Mouse (Mus musculus) forebrain, embryonic 16.5 days (tissue): Measurements from ENCODE around the gene Gm17662. TPM values are rescaled to one million over a fixed set of nuclear protein-coding genes. Genes with fewer than 3 reads are reported as not detected.

Source experiments
- ATAC-seq: fragments of 200-750 bp; cut with Nextera tagmentation; 2 replicates; pipeline ENCODE4 v1.8.0; 2017; ENCODE audit warnings: mild to moderate bottlenecking, moderate library complexity
- H3K27ac ChIP-seq: fragments of 300-500 bp; sonication (generic); 2 replicates; pipeline ENCODE4 v1.5.1; 2014; ENCODE audit warnings: low read length, control low read depth
- H3K27me3 ChIP-seq: fragments of 300-500 bp; sonication (generic); replicated peaks from 2 replicates; pipeline ENCODE4 v1.6.1; 2014; ENCODE audit warnings: low read length; ENCODE audit not compliant: control insufficient read depth, insufficient read depth
- H3K36me3 ChIP-seq: fragments of 300-500 bp; sonication (generic); 2 replicates; pipeline ENCODE4 v1.6.1; 2014; ENCODE audit not compliant: control insufficient read depth, insufficient read depth
- H3K4me1 ChIP-seq: fragments of 300-500 bp; sonication (generic); replicated peaks from 2 replicates; pipeline ENCODE4 v1.6.1; 2014; ENCODE audit warnings: low read length; ENCODE audit not compliant: control insufficient read depth, insufficient read depth
- H3K4me2 ChIP-seq: fragments of 300-500 bp; sonication (generic); 2 replicates; pipeline ENCODE4 v1.6.1; 2014; ENCODE audit warnings: mild to moderate bottlenecking, low read length, control low read depth
- H3K4me3 ChIP-seq: fragments of 300-500 bp; sonication (generic); replicated peaks from 2 replicates; pipeline ENCODE4 v1.5.1; 2014; ENCODE audit warnings: mild to moderate bottlenecking, low read length, control low read depth
- H3K9ac ChIP-seq: fragments of 300-500 bp; sonication (generic); replicated peaks from 2 replicates; pipeline ENCODE4 v1.6.1; 2014; ENCODE audit warnings: low read depth, low read length, control low read depth
- H3K9me3 ChIP-seq: fragments of 300-500 bp; sonication (generic); 2 replicates; pipeline ENCODE4 v1.6.1; 2016; ENCODE audit warnings: low read length; ENCODE audit not compliant: control insufficient read depth
- WGBS: fragments of 180-500 bp; shearing (Covaris S2); extraction: QIAGEN DNeasy Blood & Tissue Kit; methylation state at CpG from one replicate; pipeline ENCODE4 v1.1.7; 2014; 5-methylcytosine and 5-hydroxymethylcytosine counted together
- polyA plus RNA-seq: library from polyadenylated mRNA; unstranded; fragments of >200 nt; fragmentation: Nextera tagmentation; extraction: Ambion mirVana; gene quantifications from 2 replicates; pipeline ENCODE4 v1.2.1, GENCODE M21; 2015

Gene Gm17662
- polyA plus RNA-seq, 1 experiment from 2014 or later: not detected

- no peak for ATAC-seq
- H3K27me3 ChIP-seq: no peaks in the 10 kb centered on the region
- H3K4me3 ChIP-seq: no peak overlapping the region
- no peak overlapping the region for H3K4me2 ChIP-seq
- no peak overlapping the region for H3K27ac ChIP-seq
- H3K9me3 ChIP-seq: no peaks in the 10 kb centered on the region
- no peaks in the 10 kb centered on the region for H3K36me3 ChIP-seq
- 86% methylated on average over 5 of the region's 5 CpGs for WGBS
- H3K9ac ChIP-seq: no peak overlapping the region
- no peaks in the 10 kb centered on the region; the same call in 1 of the 2 replicates for H3K4me1 ChIP-seq
These were observed 13.1 kb downstream of the Gm17662 start for GRCm38 (mm10) chr4:104870196-104870595.

- H3K4me1 ChIP-seq: no peaks in the 10 kb centered on the region; the same call in 1 of the 2 replicates
- 67% methylated on average over 4 of the region's 4 CpGs for WGBS
- H3K4me3 ChIP-seq: no peak overlapping the region
- no peak overlapping the region for H3K4me2 ChIP-seq
- H3K36me3 ChIP-seq: no peaks in the 10 kb centered on the region
- H3K9me3 ChIP-seq: no peaks in the 10 kb centered on the region
- no peaks in the 10 kb centered on the region for H3K27me3 ChIP-seq
- no peak overlapping the region for H3K9ac ChIP-seq
- H3K27ac ChIP-seq: no peak overlapping the region
- ATAC-seq: no peak
These were observed 18.7 kb downstream of the Gm17662 start for GRCm38 (mm10) chr4:104875832-104876231.

- no peak within 1 kb of the TSS for H3K4me3 ChIP-seq
- H3K4me1 ChIP-seq: no peaks in the 10 kb centered on the region; the same call in 1 of the 2 replicates
- WGBS: 90% methylated on average over 3 of the region's 3 CpGs
These were observed 19.2 kb downstream of the Gm17662 start, which contains the start of gene C8a for GRCm38 (mm10) chr4:104876323-104876722. Gene C8a, minus strand, starts transcription at chr4:104876398.

DNA sequence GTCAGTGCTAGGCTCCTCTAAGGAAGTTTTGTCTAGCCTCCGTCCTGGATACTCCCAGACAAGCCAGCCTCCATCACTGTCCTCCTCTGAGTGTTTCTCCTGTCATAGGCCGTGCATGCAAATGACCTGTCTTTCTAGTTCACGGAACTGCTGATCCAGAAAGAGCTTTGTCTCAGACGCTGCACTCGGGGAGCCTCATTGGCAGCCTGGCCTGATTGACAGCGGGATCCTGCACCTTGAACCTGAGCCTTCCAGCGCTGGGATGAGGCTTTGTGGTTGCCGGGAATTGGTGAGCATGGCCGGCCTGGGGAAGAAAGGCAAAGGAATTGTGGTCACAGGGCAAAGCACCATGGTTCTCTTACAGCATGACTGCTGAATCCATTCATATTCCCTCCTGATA lies 30.4 kb downstream of the Gm17662 start:
- no peaks in the 10 kb centered on the region for H3K36me3 ChIP-seq
- 40% methylated on average over 9 of the region's 9 CpGs for WGBS
- ATAC-seq: no peak

More at GRCm38 (mm10) chr4:104876323-104876722, 19.2 kb downstream of the Gm17662 start, which contains the start of gene C8a:
- ATAC-seq: no peak
- Histone ChIP-seq H3K27me3 (no peaks in the 10 kb centered on the region), H3K27ac (no peak within 1 kb of the TSS), H3K9me3 (no peaks in the 10 kb centered on the region), H3K9ac (no peak within 1 kb of the TSS), H3K36me3 (no peaks in the 10 kb centered on the region), H3K4me2 (no peak within 1 kb of the TSS)

GRCm38 (mm10) chr4:104888499-104889262 lies 31.6 kb downstream of the Gm17662 start:
- H3K4me3 ChIP-seq: no peak overlapping the region
- ATAC-seq: no peak
- no peak overlapping the region for H3K9ac ChIP-seq
- no peak overlapping the region for H3K4me2 ChIP-seq
- H3K36me3 ChIP-seq: no peaks in the 10 kb centered on the region
- WGBS: 70% methylated on average over 9 of the region's 9 CpGs
- H3K9me3 ChIP-seq: no peaks in the 10 kb centered on the region
- peaks cover 6% of the 10 kb centered on the region for H3K4me1 ChIP-seq
- H3K27me3 ChIP-seq: no peaks in the 10 kb centered on the region
- no peak overlapping the region for H3K27ac ChIP-seq

More for the DNA sequence above, 30.4 kb downstream of the Gm17662 start:
- Histone ChIP-seq H3K4me3 (no peak overlapping the region), H3K9ac (no peak overlapping the region), H3K9me3 (no peaks in the 10 kb centered on the region), H3K4me2 (no peak overlapping the region), H3K27me3 (no peaks in the 10 kb centered on the region), H3K4me1 (peaks cover 3% of the 10 kb centered on the region), H3K27ac (no peak overlapping the region)

- 81% methylated on average over 7 of the region's 7 CpGs for WGBS
- ATAC-seq: no peak
- peaks cover 6% of the 10 kb centered on the region for H3K4me1 ChIP-seq
These were observed 34.6 kb downstream of the Gm17662 start for GRCm38 (mm10) chr4:104891708-104892107.

GRCm38 (mm10) chr4:104893588-104893987 lies 36.5 kb downstream of the Gm17662 start:
- Histone ChIP-seq H3K27me3 (no peaks in the 10 kb centered on the region), H3K27ac (peak overlapping the region; percentile 83), H3K4me3 (no peak overlapping the region), H3K4me1 (peaks cover 6% of the 10 kb centered on the region), H3K9me3 (no peaks in the 10 kb centered on the region), H3K4me2 (no peak overlapping the region), H3K9ac (0 out of 2 replicates have a peak overlapping the region, but pooled peaks have one; percentile 22), H3K36me3 (no peaks in the 10 kb centered on the region)
- ATAC-seq: 0 out of 2 replicates have a peak, but pooled peaks have one; percentile 26
- WGBS: 64% methylated on average over 5 of the region's 5 CpGs

More at GRCm38 (mm10) chr4:104891708-104892107, 34.6 kb downstream of the Gm17662 start:
- Histone ChIP-seq H3K4me2 (no peak overlapping the region), H3K27ac (no peak overlapping the region), H3K9ac (no peak overlapping the region), H3K4me3 (no peak overlapping the region), H3K36me3 (no peaks in the 10 kb centered on the region), H3K9me3 (no peaks in the 10 kb centered on the region), H3K27me3 (no peaks in the 10 kb centered on the region)

DNA sequence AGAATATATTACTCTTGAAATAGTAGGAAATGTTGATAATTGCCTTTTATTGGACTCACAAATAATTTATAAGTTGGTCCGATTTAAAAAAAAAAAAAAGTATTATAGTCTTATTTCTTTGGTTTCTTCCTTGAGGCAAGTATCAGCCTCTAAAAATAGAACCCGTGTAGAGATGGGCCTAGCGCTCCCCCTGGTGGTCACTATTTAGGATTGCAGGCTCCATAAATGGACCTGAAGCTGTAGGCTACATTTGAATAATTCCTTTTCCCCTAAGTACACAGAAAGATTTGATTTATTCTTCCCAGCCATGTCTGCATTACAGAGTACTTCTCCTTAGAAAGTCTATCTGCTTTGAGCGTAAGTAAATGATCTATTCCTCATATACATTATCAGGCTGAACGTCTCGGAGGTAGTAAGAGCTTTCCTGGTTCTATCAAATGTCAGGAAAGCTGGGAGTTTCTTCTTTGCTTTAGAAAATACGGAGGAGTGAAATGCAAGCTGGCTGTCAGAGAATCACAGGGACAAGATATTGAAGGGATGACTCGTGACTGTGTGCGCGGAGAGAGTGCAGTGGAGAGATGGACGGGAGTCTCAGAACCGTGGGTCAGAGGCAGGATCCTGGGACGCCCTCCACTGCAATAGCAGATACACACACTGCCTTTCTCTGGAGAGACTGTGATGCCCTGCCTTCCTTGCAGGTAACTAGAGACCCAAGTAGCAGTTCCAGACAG lies 37.0 kb downstream of the Gm17662 start:
- H3K4me1 ChIP-seq: peaks cover 6% of the 10 kb centered on the region
- no peak overlapping the region for H3K9ac ChIP-seq
- no peaks in the 10 kb centered on the region for H3K36me3 ChIP-seq
- 57% methylated on average over 13 of the region's 13 CpGs for WGBS
- no peak overlapping the region for H3K4me3 ChIP-seq
- ATAC-seq: peak; percentile 63; the same call in 1 of the 2 replicates
- no peak overlapping the region for H3K4me2 ChIP-seq
- H3K27me3 ChIP-seq: no peaks in the 10 kb centered on the region
- H3K27ac ChIP-seq: no peak overlapping the region
- no peaks in the 10 kb centered on the region for H3K9me3 ChIP-seq

GRCm38 (mm10) chr4:104902836-104903235 lies 45.7 kb downstream of the Gm17662 start:
- Histone ChIP-seq H3K27me3 (no peaks in the 10 kb centered on the region), H3K27ac (no peak overlapping the region), H3K9ac (no peak overlapping the region), H3K4me2 (no peak overlapping the region), H3K4me3 (no peak overlapping the region), H3K36me3 (no peaks in the 10 kb centered on the region), H3K4me1 (no peaks in the 10 kb centered on the region), H3K9me3 (no peaks in the 10 kb centered on the region)
- WGBS: 75% methylated on average over 2 of the region's 2 CpGs
- no peak for ATAC-seq
